Mouse (Mus musculus): ENCODE measurements at regions not wholly inside any gene's neighbourhood (a gene's known extent, or its start where the extent isn't known, plus 50 kb on each side); places are given as distances from the start of the nearest gene placed in this dataset.

DNA sequence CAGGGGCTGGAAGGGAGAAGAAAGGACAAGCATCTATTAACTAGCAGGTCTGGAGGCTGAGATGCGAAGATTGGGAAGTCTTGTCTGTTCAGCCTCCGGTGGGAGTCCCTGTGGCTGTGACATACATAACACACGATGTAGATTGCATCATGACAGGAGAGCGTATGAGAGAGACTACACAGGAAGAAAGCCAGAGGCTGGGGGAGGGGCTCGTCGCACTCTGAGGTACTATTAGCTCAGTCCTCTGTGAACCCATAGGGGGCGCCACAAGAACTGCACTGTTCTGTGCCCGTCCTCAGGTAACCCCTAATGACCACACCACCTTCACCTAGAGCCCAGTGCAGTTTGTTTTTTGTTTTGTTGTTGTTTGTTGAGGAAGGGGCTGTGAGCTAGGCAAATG is 102.7 kb upstream of the Arid2 start:
- TF ChIP-seq CTCF (IDR thresholded peaks at IDR 0.05; ENCODE audit: borderline replicate concordance, extremely low read depth, insufficient read depth, insufficient read length): no peak
- no peak for TF ChIP-seq POLR2A (IDR thresholded peaks at IDR 0.05; ENCODE audit: borderline replicate concordance, extremely low read depth, insufficient read depth, insufficient read length, poor library complexity, severe bottlenecking)
